In the genomic region with DNA sequence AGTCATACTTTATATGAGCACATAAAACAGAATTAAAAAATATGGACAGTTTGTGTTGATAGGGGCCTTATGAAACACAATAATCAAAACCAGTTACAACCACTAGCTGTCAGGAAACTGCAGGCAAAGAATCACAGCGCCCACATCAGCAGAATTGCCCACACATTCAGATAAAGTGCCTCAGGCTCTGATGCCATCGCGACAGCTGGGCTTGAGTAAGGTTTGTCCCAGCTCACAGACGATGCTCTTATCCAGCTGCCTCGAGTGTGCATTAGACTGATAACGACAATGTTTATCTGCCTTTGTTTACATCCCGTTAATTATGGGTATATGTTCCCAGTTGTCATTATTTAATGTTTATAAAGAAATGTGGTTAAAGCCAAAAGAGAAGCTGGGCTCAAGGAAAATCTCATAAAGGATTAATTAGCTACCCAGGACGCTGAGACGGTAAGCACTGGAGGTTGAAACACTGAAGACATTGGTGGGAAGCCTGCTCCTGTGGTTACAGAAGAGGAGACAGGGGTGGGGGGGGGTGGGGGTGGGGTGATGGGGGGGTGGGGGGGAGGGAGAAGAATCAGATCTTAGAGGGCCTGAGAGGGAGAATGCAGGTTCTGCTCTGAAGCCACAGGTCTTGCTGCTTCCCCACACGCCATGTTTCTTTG, we compare ENCODE assay signal across 20 mouse cellular contexts. TPM values are rescaled to one million over a fixed set of nuclear protein-coding genes. Genes with fewer than 3 reads are reported as not detected.
DNase-seq lines count a peak whose midpoint lies in the region; ATAC-seq lines count a peak whose summit lies in the region.
"Had no signal": no experiment of that assay in that cellular context is flagged by ENCODE, and none has a peak within 500 bp of the region (broad histone marks: within the 10 kb centered on the region; RNA-seq: fewer than 3 reads in every experiment).

No protein-coding gene starts in this region.

- no peaks in the 10 kb centered on the region for H3K9me3 ChIP-seq in hindbrain, embryonic 12.5 days (replicated peaks)
- H3K9me3 ChIP-seq in hindbrain, embryonic 11.5 days (ENCODE audit: control insufficient read depth, low read length), result no peaks in the 10 kb centered on the region
- H3K9me3 ChIP-seq: liver, embryonic 12.5 days; stomach, embryonic 15.5 days had no signal

- DNase-seq in hindbrain, embryonic 11.5 days (ENCODE audit: low spot score), result no peak
- peak; percentile 12 for DNase-seq in right cerebral cortex, adult 18-20 months
- no peak for DNase-seq in right cerebral cortex, postnatal 36 days (ENCODE audit: low spot score in 2 of 2)
- DNase-seq in layer of hippocampus, postnatal 36 days, result peak; percentile 4 to 9
- peak; percentile 13 for DNase-seq in retina, postnatal 7 days (ENCODE audit: low read depth, low spot score)
- no peak for DNase-seq in kidney, postnatal 4 days
- DNase-seq: cerebellum, adult 2 months; embryo, embryonic 11 days; kidney, adult 18-20 months; thymus, postnatal 14 days had no signal

- H3K9ac ChIP-seq in hindbrain, embryonic 12.5 days, result no peak overlapping the region
- no peak overlapping the region for H3K9ac ChIP-seq in hindbrain, embryonic 11.5 days (ENCODE audit: low read depth, low read length)
- H3K9ac ChIP-seq: liver, embryonic 12.5 days; stomach, embryonic 15.5 days had no signal

- H3K4me2 ChIP-seq in hindbrain, embryonic 12.5 days (replicated peaks), result no peak overlapping the region
- H3K4me2 ChIP-seq in hindbrain, embryonic 11.5 days (replicated peaks; ENCODE audit: low read depth, low read length), result no peak overlapping the region
- H3K4me2 ChIP-seq: liver, embryonic 12.5 days; stomach, embryonic 15.5 days had no signal

- no peaks in the 10 kb centered on the region for H3K36me3 ChIP-seq in hindbrain, embryonic 12.5 days
- H3K36me3 ChIP-seq in hindbrain, embryonic 11.5 days (ENCODE audit: control insufficient read depth, insufficient read depth, low read length), result no peaks in the 10 kb centered on the region
- H3K36me3 ChIP-seq: liver, embryonic 12.5 days; stomach, embryonic 15.5 days had no signal

- H3K4me1 ChIP-seq in hindbrain, embryonic 12.5 days, result no peaks in the 10 kb centered on the region
- H3K4me1 ChIP-seq in hindbrain, embryonic 11.5 days (replicated peaks; ENCODE audit: control insufficient read depth, insufficient read depth, low read length), result no peaks in the 10 kb centered on the region
- H3K4me1 ChIP-seq: stomach, embryonic 15.5 days had no signal

- no peak overlapping the region for H3K27ac ChIP-seq in hindbrain, embryonic 12.5 days
- no peak overlapping the region for H3K27ac ChIP-seq in hindbrain, embryonic 11.5 days (ENCODE audit: low read depth, low read length)
- H3K27ac ChIP-seq: liver, embryonic 12.5 days; stomach, embryonic 15.5 days had no signal

- no peak overlapping the region for H3K4me3 ChIP-seq in hindbrain, embryonic 12.5 days
- no peak overlapping the region for H3K4me3 ChIP-seq in hindbrain, embryonic 11.5 days (ENCODE audit: low read depth, low read length)
- H3K4me3 ChIP-seq: liver, embryonic 12.5 days; stomach, embryonic 15.5 days had no signal

- peak; percentile 54; the same call in 1 of the 2 replicates for ATAC-seq in hindbrain, embryonic 12.5 days (ENCODE audit: low FRiP score)
- no peak for ATAC-seq in hindbrain, embryonic 11.5 days (ENCODE audit: low FRiP score)
- ATAC-seq: activated CD4-positive, CD25-positive, alpha-beta regulatory T cell, adult 4 months; liver, embryonic 12.5 days had no signal

- WGBS in hindbrain, embryonic 12.5 days, result 62% methylated on average over 10 of the region's 10 CpGs
- WGBS in hindbrain, embryonic 11.5 days, result 71% methylated on average over 10 of the region's 10 CpGs

- H3K27me3 ChIP-seq in hindbrain, embryonic 12.5 days, result no peaks in the 10 kb centered on the region
- H3K27me3 ChIP-seq in hindbrain, embryonic 11.5 days (ENCODE audit: control insufficient read depth, insufficient read depth, low read length), result no peaks in the 10 kb centered on the region
- H3K27me3 ChIP-seq: liver, embryonic 12.5 days; stomach, embryonic 15.5 days had no signal

RNA-seq across cellular contexts. Expression of gene Slc26a5, which starts 13.6 kb away (rescaled TPM):
- not detected in 2 replicates for polyA plus RNA-seq in hindbrain, embryonic 12.5 days (2016; fragmentation: Nextera tagmentation; extraction: Ambion mirVana)
- polyA plus RNA-seq in hindbrain, embryonic 11.5 days (2014; fragmentation: Nextera tagmentation; extraction: Ambion mirVana), result not detected in 2 replicates
- total RNA-seq in layer of hippocampus, postnatal 36 days (2021), result not detected
- total RNA-seq: gastrocnemius, adult 8-10 months; heart, adult 8-10 months; heart, postnatal 25 days; monocyte, adult 5-6 weeks had no signal
- polyA plus RNA-seq: activated CD4-positive, CD25-positive, alpha-beta regulatory T cell, adult 4 months; large intestine, adult 2 months; liver, embryonic 12.5 days; small intestine, adult 2 months; stomach, embryonic 15.5 days had no signal

Comparison
In these comparisons a context has a peak if more than half of its experiments do, and no peak if none do; other contexts are left out.
1. DNase-seq: peak in right cerebral cortex, adult 18-20 months (single experiment), layer of hippocampus, postnatal 36 days (2 of 2) and retina, postnatal 7 days (single experiment); none in hindbrain, embryonic 11.5 days (single experiment), right cerebral cortex, postnatal 36 days (0 of 2) and kidney, postnatal 4 days (0 of 2).